Mouse (Mus musculus): ENCODE measurements at regions not wholly inside any gene's neighbourhood (a gene's known extent, or its start where the extent isn't known, plus 50 kb on each side); places are given as distances from the start of the nearest gene placed in this dataset.

- no peak for TF ChIP-seq CTCF (IDR thresholded peaks at IDR 0.05)
- ChIA-PET POLR2A (no interaction called here), CTCF (no interaction called here)
- DNase-seq (ENCODE audit: low read depth, low spot score) (no peak), ATAC-seq (no peak)
- in situ Hi-C loops (cut with MboI; ENCODE audit: low pct_unique_long_range_greater_than_20kb), result no loop called here
- H3K27me3 ChIP-seq, result no peaks in the 10 kb centered on the region
These were observed 64.2 kb upstream of the Gm3045 start for GRCm38 (mm10) chr13:56362238-56362637.

DNA sequence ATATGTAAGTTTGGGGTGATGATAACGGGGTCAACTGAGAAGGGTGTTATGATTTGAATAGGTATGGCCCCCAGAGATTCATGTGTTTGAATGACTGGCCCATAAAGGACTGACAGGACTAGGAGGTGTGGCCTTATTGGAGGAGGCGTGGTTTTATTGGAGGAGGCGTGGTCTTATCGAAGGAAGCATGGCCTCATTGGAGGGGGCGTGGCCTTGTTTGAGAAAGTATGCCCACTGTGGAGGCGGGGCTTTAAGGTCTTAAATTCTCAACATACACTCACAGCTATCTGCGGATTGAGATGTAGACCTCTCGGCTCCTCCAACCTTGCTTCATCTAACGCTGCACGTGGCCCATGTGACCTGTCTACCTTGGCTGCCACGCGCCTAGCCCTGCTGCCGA lies 63.7 kb upstream of the Gm3045 start:
- ATAC-seq (no peak), DNase-seq (ENCODE audit: low read depth, low spot score) (no peak)
- in situ Hi-C loops (cut with MboI; ENCODE audit: low pct_unique_long_range_greater_than_20kb), result no loop called here
- no peak for TF ChIP-seq CTCF (IDR thresholded peaks at IDR 0.05)
- H3K27me3 ChIP-seq, result no peaks in the 10 kb centered on the region
- POLR2A ChIA-PET, result no interaction called here
- CTCF ChIA-PET, result no interaction called here

DNA sequence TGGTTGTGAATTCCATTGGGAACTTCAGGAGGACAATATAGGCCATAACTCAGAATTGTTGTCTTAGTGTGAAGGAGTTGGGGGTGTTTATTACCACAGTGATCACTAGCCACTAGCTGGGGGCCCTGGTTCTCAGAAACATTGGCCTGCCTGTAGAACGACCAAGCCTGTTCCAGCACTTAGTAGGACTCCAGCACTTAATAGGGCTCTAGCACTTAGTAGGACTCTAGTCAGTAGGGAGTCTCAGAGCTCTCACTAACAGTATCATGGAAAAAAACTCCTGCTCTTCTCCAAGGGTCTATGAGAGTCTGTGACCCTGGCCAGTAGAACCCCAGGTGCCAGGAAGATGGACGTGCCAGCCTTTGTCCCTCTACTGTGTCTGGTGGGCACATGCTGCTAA lies 56.8 kb upstream of the Gm3045 start:
- ATAC-seq, result no peak
- TF ChIP-seq CTCF (IDR thresholded peaks at IDR 0.05), result no peak
- H3K27me3 ChIP-seq, result no peaks in the 10 kb centered on the region
- ChIA-PET CTCF (no interaction called here), POLR2A (no interaction called here)
- in situ Hi-C loops (cut with MboI; ENCODE audit: low pct_unique_long_range_greater_than_20kb), result no loop called here
- no peak for DNase-seq (ENCODE audit: low read depth, low spot score)

DNA sequence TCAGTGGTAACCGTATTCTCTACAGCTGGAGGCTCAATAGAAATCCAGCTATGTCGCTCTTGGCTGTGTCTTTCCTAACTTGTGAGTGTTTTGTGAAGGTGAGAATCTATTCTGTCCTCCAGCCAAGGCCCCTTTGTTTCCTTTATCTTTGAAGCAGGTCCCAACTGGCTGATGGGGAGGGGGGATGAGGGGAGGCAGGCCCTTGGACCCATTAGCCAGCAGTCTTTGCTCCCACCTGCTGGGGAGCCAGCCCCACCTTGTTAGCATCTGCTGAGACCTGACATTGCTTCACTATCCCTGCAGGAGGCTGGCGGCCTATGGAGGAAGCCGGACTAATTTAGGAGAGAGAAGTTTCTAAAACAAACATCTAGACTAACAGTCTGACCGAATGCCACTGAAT lies 55.0 kb upstream of the Gm3045 start:
- POLR2A ChIA-PET, result no interaction called here
- in situ Hi-C loops (cut with MboI; ENCODE audit: low pct_unique_long_range_greater_than_20kb), result no loop called here
- no peak for ATAC-seq

DNA sequence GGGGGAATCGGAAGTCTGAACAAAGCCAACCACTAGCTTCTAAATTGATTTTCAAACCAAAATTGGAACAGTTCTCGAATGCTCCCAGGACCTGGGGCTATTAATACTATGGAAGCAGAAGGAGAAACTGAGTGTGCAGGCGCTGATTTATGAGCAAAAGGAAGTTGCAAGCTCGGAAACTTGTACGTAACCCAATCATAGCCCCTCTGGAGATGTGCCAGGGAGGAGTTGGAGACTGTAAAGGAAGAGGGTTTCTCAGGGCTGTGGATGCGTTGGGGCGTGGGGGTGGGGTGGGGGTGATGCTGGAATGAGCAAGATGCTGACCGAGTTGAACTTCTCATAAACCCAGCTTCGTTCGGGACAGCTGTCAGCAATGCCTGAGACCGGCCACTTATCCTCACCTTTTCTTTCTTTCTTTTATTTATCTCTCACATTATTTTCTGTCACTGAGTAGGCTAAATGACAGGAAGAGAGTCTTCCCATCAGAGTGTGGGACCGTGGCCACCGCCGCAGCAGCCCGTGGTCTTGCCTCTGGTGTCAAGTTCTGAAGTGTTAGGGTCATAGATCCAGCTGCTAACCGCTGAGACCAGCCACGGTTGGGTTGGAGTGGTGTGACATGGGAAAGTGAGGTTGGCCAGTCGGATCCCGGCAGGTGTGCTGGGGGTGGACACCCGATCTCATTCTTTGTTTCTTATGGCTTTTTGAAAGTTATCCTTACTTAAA lies 54.2 kb upstream of the Gm3045 start:
- in situ Hi-C loops (cut with MboI; ENCODE audit: low pct_unique_long_range_greater_than_20kb), result no loop called here
- H3K27me3 ChIP-seq, result no peaks in the 10 kb centered on the region
- POLR2A ChIA-PET, result no interaction called here
- no peak for DNase-seq (ENCODE audit: low read depth, low spot score)
- ATAC-seq, result no peak
- CTCF ChIA-PET, result no interaction called here
- TF ChIP-seq CTCF (IDR thresholded peaks at IDR 0.05), result no peak

More for the DNA sequence above, 55.0 kb upstream of the Gm3045 start:
- DNase-seq (ENCODE audit: low read depth, low spot score), result no peak
- CTCF ChIA-PET, result no interaction called here
- no peaks in the 10 kb centered on the region for H3K27me3 ChIP-seq
- no peak for TF ChIP-seq CTCF (IDR thresholded peaks at IDR 0.05)

DNA sequence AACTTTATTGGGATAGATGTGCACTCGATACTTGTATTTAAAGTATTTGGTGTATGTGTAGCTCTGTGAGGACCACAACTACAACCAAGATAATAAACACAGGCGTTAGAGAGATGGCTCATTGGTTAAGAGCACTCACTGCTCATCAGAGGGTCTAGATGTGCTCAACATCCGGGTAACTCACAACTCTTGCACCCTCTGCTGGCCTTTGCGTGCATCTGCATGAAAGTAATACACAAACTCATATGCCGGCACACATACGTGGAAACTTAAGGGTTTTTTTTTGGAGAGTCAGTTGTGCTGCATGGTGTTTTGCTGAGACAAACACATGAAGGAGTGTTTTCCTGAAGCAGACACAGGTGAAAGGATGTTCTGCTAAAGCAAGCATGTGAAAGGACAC lies 53.7 kb upstream of the Gm3045 start:
- in situ Hi-C loops (cut with MboI; ENCODE audit: low pct_unique_long_range_greater_than_20kb), result no loop called here
- POLR2A ChIA-PET, result no interaction called here
- ATAC-seq, result no peak

More for the DNA sequence above, 53.7 kb upstream of the Gm3045 start:
- TF ChIP-seq CTCF (IDR thresholded peaks at IDR 0.05), result no peak
- CTCF ChIA-PET, result no interaction called here
- DNase-seq (ENCODE audit: low read depth, low spot score), result no peak
- no peaks in the 10 kb centered on the region for H3K27me3 ChIP-seq
